Mouse (Mus musculus) erythroblast, embryonic 14.5 days (primary cell): ENCODE results near the gene Pum3.

ENCODE experiments used
- GATA1 ChIP-seq: IDR thresholded peaks from 2 replicates; pipeline ENCODE4 v1.6.1; 2012; ENCODE audit warnings: low read length, inconsistent platforms, mixed read lengths
- TAL1 ChIP-seq: IDR thresholded peaks from 3 replicates; pipeline ENCODE4 v1.6.1; 2012; ENCODE audit warnings: low read length, inconsistent platforms, mixed read lengths

- no peak for TF ChIP-seq GATA1
- no peak for TF ChIP-seq TAL1
These were observed 20.4 kb downstream of the Pum3 start for GRCm38 (mm10) chr19:27409196-27409595.
